Mouse (Mus musculus) liver, embryonic 15.5 days (tissue): ENCODE data around the gene Cers5. TPM values are rescaled to one million over a fixed set of nuclear protein-coding genes. Genes with fewer than 3 reads are reported as not detected.

Experiments used
- ATAC-seq: fragments of 200-750 bp; cut with Nextera tagmentation; 2 replicates; pipeline ENCODE4 v1.8.0; 2017; ENCODE audit warnings: moderate number of reproducible peaks, mild to moderate bottlenecking, moderate library complexity; ENCODE audit not compliant: insufficient read depth
- H3K27ac ChIP-seq: fragments of 300-500 bp; sonication (generic); replicated peaks from 2 replicates; pipeline ENCODE4 v1.5.1; 2015; ENCODE audit warnings: mild to moderate bottlenecking, inconsistent platforms
- H3K27me3 ChIP-seq: fragments of 300-500 bp; sonication (generic); 2 replicates; pipeline ENCODE4 v1.6.1; 2015; ENCODE audit warnings: mild to moderate bottlenecking, inconsistent platforms
- H3K36me3 ChIP-seq: fragments of 300-500 bp; sonication (generic); replicated peaks from 2 replicates; pipeline ENCODE4 v1.6.1; 2015; ENCODE audit warnings: moderate library complexity, mild to moderate bottlenecking, inconsistent platforms
- H3K4me1 ChIP-seq: fragments of 300-500 bp; sonication (generic); replicated peaks from 2 replicates; pipeline ENCODE4 v1.6.1; 2015; ENCODE audit warnings: inconsistent platforms
- H3K4me2 ChIP-seq: fragments of 300-500 bp; sonication (generic); 2 replicates; pipeline ENCODE4 v1.6.1; 2015; ENCODE audit warnings: moderate library complexity, mild to moderate bottlenecking, inconsistent platforms
- H3K4me3 ChIP-seq: fragments of 300-500 bp; sonication (generic); replicated peaks from 2 replicates; pipeline ENCODE4 v1.5.1; 2015; ENCODE audit warnings: mild to moderate bottlenecking, inconsistent platforms
- H3K9ac ChIP-seq: fragments of 300-500 bp; sonication (generic); 2 replicates; pipeline ENCODE4 v1.6.1; 2015; ENCODE audit warnings: moderate library complexity, mild to moderate bottlenecking, inconsistent platforms
- H3K9me3 ChIP-seq: fragments of 300-500 bp; sonication (generic); replicated peaks from 2 replicates; pipeline ENCODE4 v1.6.1; 2016; ENCODE audit warnings: inconsistent platforms
- WGBS: fragments of 180-500 bp; shearing (Covaris S2); methylation state at CpG from one replicate; pipeline ENCODE4 v1.1.7; 2015; ENCODE audit warnings: mixed read lengths; ENCODE audit not compliant: insufficient replicate concordance; 5-methylcytosine and 5-hydroxymethylcytosine counted together
- polyA plus RNA-seq: library from polyadenylated mRNA; unstranded; fragments of >200 nt; fragmentation: Nextera tagmentation; extraction: Ambion mirVana; gene quantifications from 2 replicates; pipeline ENCODE4 v1.2.1, GENCODE M21; 2015

The Cers5 gene
- polyA plus RNA-seq, 1 experiment from 2014 or later: 9.5 TPM

DNA sequence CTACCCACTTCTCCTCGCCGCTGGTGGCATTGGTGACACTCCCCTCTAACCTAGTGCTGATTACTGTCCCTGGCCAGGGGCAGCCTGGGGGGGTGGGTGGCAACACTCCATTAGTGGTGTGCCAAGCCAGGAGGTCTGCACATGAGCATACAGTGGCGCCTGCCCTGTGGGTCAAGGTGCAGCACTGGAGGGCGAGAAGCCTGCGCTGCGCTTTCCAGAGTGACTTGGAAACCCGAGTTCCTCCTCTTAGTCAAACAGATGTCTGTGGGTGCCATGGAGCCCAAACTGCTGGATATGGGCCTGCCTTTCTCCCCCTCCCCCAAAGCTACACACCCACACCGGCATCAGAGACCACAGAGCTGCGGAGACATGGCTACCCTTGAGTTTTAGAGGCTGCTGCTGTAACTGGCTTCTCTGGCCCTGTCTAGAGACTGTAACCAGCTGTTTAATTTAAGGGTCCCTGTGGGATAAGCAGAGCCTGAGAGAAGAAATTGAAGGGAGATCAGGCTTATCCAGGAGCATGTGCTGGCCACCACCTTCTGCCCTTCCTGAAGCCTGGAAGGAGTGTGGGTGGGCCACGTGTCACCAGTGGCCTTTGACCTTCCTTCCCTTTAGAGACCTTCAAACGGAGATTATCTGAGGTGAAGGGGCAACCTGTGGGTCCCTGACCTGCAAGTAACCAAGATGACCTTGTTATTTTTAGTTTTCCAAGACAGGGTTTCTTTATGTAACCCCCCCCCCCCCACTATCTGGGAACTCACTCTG is 56.5 kb downstream of the Cers5 start:
- Histone ChIP-seq H3K27ac (peak overlapping the region; percentile 10; the same call in 1 of the 2 replicates), H3K27me3 (no peaks in the 10 kb centered on the region)
- no peak; the same call in 1 of the 2 replicates for ATAC-seq

DNA sequence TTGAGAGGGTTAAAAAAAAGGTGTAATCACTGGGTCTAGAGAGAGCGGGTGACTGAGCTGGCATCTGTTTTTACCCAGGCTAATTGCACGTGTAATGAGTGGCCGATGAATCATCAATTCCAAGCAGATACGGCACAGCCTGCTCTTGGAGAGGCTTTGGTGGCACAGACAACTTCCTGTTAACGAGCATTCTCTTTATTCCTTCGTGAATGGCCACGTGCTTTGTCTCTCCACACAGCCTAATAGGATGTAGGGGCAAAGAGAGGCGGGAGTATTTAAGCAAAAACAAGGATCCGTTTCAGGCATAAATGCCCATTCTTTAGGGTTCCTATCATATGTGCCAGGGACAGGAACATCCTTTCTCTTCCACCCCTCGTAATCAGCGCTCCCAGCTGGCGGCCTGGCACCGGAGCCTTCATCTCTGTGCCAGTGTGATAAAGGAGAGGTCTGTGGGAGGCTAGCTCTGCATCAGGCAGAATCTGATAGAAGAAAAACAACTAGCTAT is 57.3 kb downstream of the Cers5 start:
- Histone ChIP-seq H3K9ac (no peak overlapping the region), H3K4me1 (peaks cover 58% of the 10 kb centered on the region), H3K4me3 (no peak overlapping the region), H3K27me3 (no peaks in the 10 kb centered on the region), H3K4me2 (peak overlapping the region; percentile 26), H3K9me3 (no peaks in the 10 kb centered on the region), H3K36me3 (peaks cover 22% of the 10 kb centered on the region), H3K27ac (peak overlapping the region; percentile 41)
- ATAC-seq: peak; percentile 49
- 48% methylated on average over 13 of the region's 13 CpGs for WGBS

More for the DNA sequence above, 56.5 kb downstream of the Cers5 start:
- H3K9ac ChIP-seq: no peak overlapping the region
- H3K36me3 ChIP-seq: peaks cover 15% of the 10 kb centered on the region
- no peaks in the 10 kb centered on the region for H3K9me3 ChIP-seq
- 66% methylated on average over 11 of the region's 11 CpGs for WGBS
- no peak overlapping the region for H3K4me3 ChIP-seq
- no peak overlapping the region for H3K4me2 ChIP-seq
- peaks cover 50% of the 10 kb centered on the region for H3K4me1 ChIP-seq

DNA sequence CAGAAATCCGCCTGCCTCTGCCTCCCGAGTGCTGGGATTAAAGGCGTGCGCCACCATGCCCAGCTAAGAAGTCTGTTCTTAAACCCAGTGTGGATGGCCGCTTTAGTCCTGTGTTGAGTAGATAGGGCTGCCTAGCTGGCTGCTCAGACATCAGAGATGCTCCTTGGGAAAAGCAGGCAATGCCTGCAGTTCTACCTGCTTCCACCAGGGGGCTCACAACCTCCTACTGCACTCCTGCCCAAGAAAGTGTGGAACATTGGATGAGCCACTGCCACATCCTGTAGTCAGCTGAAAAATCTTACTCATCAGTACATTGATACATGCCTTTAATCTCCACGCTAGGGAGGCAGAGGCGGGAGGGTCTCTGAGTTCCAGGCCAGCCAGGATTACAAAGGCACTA is 57.8 kb downstream of the Cers5 start:
- H3K36me3 ChIP-seq: peaks cover 27% of the 10 kb centered on the region
- H3K27me3 ChIP-seq: no peaks in the 10 kb centered on the region
- peak; percentile 29 for ATAC-seq
- H3K9me3 ChIP-seq: no peaks in the 10 kb centered on the region
- H3K4me1 ChIP-seq: peaks cover 61% of the 10 kb centered on the region
- H3K4me3 ChIP-seq: no peak overlapping the region
- no peak overlapping the region for H3K9ac ChIP-seq
- peak overlapping the region; percentile 41; the same call in 1 of the 2 replicates for H3K27ac ChIP-seq
- WGBS: 38% methylated on average over 7 of the region's 7 CpGs
- H3K4me2 ChIP-seq: peak overlapping the region; percentile 26; the same call in 1 of the 2 replicates

DNA sequence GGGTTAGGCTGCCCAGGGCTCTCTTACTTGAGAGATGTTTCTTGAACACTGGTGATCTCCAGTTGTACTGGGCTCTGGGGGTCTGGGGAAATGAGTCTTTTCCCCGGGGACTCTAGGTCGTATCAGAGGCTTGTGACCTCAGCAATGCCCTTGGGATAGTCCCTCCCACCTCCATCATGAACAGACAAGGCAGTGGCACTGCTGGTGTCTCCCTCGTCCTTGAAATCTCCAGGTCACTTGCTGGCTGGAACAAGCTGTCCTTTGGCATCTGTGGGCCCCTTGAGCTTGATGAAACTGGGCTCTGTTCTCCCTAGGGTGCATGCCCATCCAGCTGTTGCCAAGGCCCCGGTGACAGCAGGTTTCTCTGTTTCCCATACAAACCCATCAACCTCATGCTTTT is 58.5 kb downstream of the Cers5 start:
- ATAC-seq: no peak
- WGBS: 57% methylated on average over 4 of the region's 4 CpGs
- H3K27ac ChIP-seq: no peak overlapping the region
- H3K4me3 ChIP-seq: no peak overlapping the region
- peaks cover 33% of the 10 kb centered on the region for H3K36me3 ChIP-seq
- H3K27me3 ChIP-seq: no peaks in the 10 kb centered on the region
- H3K4me1 ChIP-seq: peaks cover 61% of the 10 kb centered on the region
- no peak overlapping the region for H3K9ac ChIP-seq
- no peaks in the 10 kb centered on the region for H3K9me3 ChIP-seq
- no peak overlapping the region for H3K4me2 ChIP-seq

DNA sequence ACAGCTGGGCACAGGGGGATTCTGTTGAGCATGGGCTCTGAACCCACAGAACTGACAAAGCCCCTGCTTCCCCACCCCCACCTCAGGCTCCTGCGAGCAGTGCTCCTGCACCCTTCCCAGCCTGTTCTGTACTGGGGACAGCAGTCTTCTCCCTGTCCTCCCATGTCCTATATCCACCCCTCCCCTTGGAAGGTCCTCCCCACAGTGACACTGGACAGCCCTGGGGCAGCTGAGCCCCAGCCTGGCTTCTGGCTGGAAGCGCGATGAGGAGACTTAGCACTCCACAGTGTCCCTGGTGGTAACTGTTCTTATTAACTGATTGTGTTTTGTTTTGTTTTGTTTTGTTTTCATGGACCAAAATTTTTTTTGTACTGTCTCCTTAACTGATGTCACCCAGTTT is 59.1 kb downstream of the Cers5 start:
- Histone ChIP-seq H3K9me3 (no peaks in the 10 kb centered on the region), H3K4me1 (peaks cover 61% of the 10 kb centered on the region), H3K9ac (no peak overlapping the region), H3K27me3 (no peaks in the 10 kb centered on the region), H3K27ac (no peak overlapping the region), H3K4me3 (no peak overlapping the region), H3K36me3 (peaks cover 39% of the 10 kb centered on the region), H3K4me2 (no peak overlapping the region)
- ATAC-seq: no peak
- WGBS: 80% methylated on average over 3 of the region's 3 CpGs

DNA sequence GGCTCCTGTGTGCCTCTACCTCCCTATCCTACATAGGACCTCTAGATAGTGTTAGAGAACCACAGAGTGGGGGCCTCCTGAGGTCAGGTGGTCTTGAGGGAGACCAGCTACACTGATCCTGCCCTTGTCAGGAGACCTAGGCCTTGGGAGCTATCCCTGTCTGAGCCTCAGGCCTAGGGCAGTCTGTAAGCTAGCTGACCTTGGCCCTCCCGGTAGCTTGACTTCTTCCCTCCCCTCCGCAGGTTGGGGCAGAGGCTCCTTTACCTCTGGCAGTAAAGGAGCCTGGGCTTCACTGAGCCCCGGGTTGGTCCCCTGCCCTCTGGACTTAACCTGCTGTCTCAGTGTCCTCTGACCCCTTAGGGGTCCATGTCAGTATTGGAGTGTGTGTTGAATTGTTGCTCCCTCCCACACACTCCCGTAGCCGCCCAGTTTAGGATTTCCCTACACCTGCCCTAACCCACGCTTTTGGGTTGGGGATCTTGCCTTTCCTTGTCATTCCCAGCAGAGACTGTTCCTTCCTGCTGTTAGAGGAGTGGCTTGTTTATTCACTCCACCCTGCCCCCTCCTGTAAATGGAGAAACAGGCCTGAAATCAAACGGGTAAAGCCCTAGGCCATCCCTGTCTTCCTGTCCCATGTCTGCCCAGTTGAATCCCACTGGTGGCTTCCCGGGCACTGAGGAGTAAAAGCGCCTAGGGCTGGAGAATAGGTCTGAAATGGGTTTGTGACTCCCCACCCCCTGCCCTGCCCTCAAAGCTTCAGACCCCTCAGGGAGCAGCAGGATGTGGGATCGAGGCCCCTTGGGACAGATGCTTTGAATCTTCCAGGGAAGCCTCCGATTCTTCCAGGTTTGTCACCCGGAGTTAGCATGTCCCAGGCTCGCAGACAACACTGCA is 59.8 kb downstream of the Cers5 start:
- Histone ChIP-seq H3K4me1 (peaks cover 61% of the 10 kb centered on the region), H3K27ac (no peak overlapping the region), H3K4me2 (no peak overlapping the region), H3K9ac (no peak overlapping the region), H3K9me3 (no peaks in the 10 kb centered on the region), H3K27me3 (no peaks in the 10 kb centered on the region), H3K36me3 (peaks cover 46% of the 10 kb centered on the region), H3K4me3 (no peak overlapping the region)
- ATAC-seq: no peak
- WGBS: 71% methylated on average over 13 of the region's 13 CpGs

DNA sequence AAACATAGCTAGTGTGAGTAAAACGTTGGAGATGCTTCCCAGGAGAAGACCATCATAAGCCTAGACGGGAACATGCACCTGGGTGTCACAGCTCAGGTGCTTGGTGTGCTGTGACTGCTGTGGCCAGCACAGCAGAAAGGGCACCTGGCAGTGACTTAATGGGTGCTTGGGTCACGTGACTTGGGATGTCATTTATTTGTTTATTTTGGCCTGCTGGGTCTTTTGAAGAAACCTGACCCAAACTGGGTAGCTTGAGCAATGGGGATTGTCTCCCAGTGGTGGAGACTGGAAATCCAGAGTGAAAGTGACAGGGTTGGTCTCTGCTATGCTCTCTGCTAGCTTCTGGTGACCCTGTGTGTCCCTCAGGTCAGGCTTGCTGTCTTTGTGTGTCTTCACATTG is 61.2 kb downstream of the Cers5 start:
- Histone ChIP-seq H3K4me1 (peaks cover 53% of the 10 kb centered on the region), H3K27ac (no peak overlapping the region), H3K4me3 (no peak overlapping the region), H3K36me3 (peaks cover 56% of the 10 kb centered on the region), H3K4me2 (no peak overlapping the region), H3K9me3 (no peaks in the 10 kb centered on the region), H3K9ac (no peak overlapping the region), H3K27me3 (no peaks in the 10 kb centered on the region)
- 59% methylated on average over 3 of the region's 3 CpGs for WGBS
- ATAC-seq: no peak

DNA sequence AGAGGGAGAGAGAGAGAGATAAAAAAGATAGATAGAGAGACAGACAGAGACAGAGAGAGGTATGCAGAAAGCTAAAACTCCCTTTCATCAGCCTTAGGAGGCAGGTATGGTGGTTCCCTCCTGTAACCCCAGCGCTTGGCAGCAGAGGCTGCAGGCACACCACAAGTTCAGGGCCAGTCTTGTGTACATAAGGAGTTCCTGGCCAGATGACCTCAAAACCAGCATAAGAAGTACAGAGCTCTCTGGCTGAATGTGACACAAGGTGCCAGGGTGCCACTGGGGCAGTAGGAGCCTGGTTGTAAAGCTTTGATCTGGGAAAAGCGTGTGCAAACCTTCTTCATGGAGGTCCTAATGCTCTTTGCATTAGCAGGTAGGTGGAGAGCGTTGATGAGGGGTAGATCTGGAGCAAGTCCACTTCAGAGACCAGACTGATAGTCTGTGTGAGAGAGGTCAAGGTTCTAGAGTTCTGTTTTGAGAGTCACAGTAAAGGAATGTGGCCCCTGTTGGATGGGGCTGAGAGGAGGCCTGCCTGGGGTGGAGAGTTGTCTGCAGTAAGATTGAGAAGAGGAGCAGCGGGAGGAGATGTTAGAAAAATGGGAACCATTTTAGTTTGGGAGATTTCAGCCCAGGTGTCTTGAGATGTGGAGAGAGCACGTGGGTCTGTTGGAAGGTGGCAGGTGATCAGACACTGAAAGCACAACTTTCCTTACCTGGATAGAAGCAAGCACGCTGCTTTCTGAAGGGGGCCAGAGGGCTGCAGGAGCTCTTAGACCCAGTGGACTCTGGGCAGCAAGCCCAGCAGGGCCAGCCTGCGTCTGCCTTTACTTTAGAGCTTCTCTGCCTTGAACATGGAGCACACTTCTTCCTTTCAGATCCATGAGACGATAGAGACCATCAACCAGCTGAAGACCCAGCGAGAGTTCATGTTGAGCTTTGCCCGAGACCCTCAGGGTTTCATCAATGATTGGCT is 62.2 kb downstream of the Cers5 start:
- Histone ChIP-seq H3K4me1 (peaks cover 44% of the 10 kb centered on the region), H3K4me2 (no peak overlapping the region), H3K9ac (no peak overlapping the region), H3K27me3 (no peaks in the 10 kb centered on the region), H3K4me3 (no peak overlapping the region), H3K9me3 (no peaks in the 10 kb centered on the region), H3K27ac (0 out of 2 replicates have a peak overlapping the region, but pooled peaks have one; percentile 29), H3K36me3 (peaks cover 63% of the 10 kb centered on the region)
- WGBS: 78% methylated on average over 10 of the region's 10 CpGs
- ATAC-seq: no peak

DNA sequence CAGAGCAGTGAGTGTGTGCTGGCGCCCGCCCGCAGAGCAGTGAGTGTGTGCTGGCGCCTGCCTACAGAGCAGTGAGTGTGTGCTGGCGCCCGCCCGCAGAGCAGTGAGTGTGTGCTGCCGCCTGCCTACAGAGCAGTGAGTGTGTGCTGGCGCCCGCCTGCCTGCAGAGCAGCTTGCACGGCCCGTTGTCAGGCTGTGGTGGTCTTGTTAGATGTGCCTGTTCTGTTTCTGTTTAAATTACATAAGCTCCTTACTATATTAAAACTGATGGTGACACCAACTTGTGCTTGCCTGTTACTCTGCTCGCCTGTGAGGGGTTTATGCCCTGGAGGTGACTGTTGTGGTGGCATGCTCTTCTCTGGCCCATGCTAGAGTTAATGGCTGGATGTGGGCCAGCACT is 64.5 kb downstream of the Cers5 start:
- WGBS: 89% methylated on average over 13 of the region's 13 CpGs

DNA sequence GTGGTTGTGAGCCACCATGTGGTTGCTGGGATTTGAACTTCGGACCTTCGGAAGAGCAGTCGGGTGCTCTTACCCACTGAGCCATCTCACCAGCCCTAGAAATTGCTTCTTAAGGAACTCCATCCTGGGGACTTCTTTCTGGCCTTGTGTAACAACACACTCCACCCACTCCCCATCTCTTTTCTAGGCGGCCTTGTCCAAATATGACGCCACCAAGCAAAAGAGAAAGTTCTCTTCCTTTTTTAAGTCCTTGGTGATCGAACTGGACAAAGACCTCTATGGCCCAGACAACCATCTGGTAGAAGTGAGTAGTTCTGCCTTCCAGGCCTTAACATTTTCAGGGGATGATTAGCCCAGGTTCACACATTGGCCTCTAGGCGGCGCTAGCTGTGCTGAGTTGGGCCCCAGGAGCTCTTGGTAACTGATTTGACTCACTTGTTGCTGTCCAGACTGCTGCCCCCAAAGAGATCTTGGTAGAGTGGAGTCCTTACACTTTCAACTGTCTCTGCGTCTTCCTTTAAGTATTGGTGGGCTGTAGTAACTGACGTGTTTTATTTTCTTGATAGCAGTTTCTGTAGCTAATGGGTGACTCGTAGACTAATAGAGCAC is 67.1 kb downstream of the Cers5 start, which contains the start of gene Gm17349:
Gene Gm17349 (minus strand): TSS at position 51 of the 609 bp plus-strand sequence.
- 56% methylated on average over 11 of the region's 11 CpGs for WGBS
- no peak for ATAC-seq
- Histone ChIP-seq H3K9me3 (no peaks in the 10 kb centered on the region), H3K9ac (no peak within 1 kb of the TSS), H3K27me3 (no peaks in the 10 kb centered on the region), H3K4me2 (no peak within 1 kb of the TSS), H3K4me3 (no peak within 1 kb of the TSS), H3K4me1 (peaks cover 42% of the 10 kb centered on the region), H3K27ac (no peak within 1 kb of the TSS), H3K36me3 (peaks cover 43% of the 10 kb centered on the region)

More for the DNA sequence above, 64.5 kb downstream of the Cers5 start:
- ATAC-seq: no peak
- H3K4me1 ChIP-seq: peaks cover 38% of the 10 kb centered on the region
- H3K9ac ChIP-seq: no peak overlapping the region
- no peak overlapping the region for H3K4me2 ChIP-seq
- no peak overlapping the region for H3K27ac ChIP-seq
- no peaks in the 10 kb centered on the region for H3K27me3 ChIP-seq
- H3K4me3 ChIP-seq: no peak overlapping the region
- no peaks in the 10 kb centered on the region for H3K9me3 ChIP-seq
- peaks cover 64% of the 10 kb centered on the region for H3K36me3 ChIP-seq
